Mouse (Mus musculus) heart, postnatal 10 days (tissue): ENCODE data around the gene Grhpr. TPM values are rescaled to one million over a fixed set of nuclear protein-coding genes. Genes with fewer than 3 reads are reported as not detected.
"Not testable (repeated sequence)": the region's sequence is repeated elsewhere in the genome, so short reads cannot be mapped to it uniquely, and the experiment has no call there.

Experiments used
- DNase-seq, 2 experiments: peaks; one replicate each; pipeline ENCODE4 v3.0.0; 2021
- intact Hi-C: fragments of 180-260 bp; cut with DNase I; formaldehyde crosslinking; loops from one replicate; pipeline ENCODE4 v1.15.1; 2025
- total RNA-seq, 2 experiments: library from RNA; stranded (reverse); gene quantifications; 2 replicates each; pipeline ENCODE4 v1.2.3; 2021

Gene Grhpr
- total RNA-seq, result 10 to 100 TPM; 43.0 to 47.7 TPM

DNA sequence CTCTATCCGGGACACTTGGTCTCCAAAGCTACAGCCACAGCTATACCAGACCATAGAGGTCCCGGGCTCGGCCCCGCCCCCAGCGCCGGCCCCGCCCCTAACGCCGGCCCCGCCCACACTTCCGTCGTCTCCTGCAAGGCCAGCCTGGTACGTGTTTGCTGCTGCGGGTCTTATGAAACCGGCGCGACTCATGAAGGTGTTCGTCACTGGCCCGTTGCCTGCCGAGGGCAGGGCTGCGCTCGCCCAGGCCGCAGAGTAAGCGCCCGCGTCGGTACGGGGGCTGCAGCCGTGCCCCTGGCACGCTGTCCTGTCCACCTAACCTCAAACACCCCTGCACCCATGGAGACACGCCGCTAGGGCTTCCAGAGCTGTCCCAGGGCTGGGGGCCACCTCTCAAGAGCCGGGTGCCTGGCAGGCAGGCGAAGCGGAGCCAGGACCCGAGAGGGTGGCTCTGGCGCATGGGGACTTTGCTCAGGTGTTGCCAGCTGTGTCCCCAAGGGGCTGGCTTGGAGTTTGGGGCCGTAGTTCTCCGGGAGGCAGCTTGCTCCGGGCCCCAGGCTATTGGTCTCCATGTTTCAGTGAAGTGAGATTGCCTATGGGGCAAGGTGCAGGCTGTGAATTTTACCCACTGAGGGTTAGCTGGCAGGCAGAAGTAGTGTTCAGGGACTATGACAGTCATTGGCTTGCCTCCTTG, at the start of gene Grhpr:
Grhpr (plus strand) TSS at position 116 of the 694 bp plus-strand sequence.
- intact Hi-C loops, result no loop called here
- DNase-seq, result peak; percentile 87 to 89

DNA sequence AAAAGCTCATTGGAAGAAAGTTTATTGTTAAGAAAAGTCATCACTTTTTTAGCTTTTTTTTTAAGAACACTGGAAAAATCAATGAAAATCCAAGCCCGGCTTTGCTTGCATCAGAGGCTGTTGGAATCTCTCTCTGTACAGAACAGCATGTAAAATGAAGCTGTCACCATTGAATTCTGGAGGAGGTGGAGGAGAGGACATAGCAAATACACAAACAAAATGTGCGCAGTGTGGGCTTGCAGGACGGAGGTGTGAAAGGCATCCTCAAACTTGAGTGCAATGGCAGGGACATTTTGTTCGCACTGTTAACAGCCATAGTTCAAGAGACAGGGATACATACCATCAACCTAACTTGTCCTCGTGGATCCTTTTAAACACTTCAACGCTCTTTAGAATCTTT, 49.5 kb upstream of the Grhpr start:
- intact Hi-C loops, result no loop called here
- DNase-seq, result no peak

DNA sequence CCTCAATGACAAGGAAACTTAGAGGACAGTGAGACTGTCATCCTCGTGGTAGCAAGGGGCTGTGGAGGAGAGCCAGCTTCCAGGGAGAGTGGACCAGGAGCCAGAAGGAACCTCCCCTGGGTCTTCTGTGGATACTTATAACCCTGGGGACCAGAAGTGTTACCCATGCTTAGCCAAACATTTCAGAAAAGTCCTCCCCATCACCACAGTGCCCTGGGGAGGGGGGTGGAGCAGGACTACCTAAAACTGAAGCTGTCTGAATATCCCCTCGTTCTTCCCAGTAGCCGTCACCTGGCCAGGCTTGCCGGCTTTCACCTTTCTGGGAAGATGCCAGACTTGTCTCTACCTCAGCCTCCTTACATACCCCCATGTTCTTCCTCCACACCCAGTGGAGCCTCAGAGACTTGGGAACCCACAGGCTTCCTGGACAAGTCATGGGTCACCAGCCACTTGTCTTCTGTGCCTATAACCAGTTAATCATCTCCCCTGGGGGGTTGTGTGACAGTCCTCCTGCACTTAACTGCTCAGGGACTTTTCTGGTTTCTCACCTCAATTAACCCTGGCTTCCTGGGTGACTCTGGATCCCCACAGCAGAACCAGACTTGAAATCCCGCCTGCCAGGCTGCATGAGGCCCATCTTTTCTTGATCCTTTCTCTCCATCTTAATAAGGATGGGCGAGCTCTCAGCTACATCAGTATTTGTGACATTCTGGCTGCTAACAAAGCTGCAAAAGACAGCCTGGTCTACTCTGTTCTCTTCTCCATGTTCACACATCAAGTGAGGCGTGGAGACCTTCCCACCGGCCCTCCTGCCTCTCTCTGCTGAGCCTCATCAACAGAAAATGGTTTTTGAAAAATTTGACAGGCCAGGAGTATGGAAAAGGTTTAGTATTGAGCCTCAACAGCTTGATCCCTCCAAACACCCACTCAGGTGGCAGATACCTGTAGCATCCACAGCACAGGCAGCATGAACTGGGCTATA, 42.5 kb upstream of the Grhpr start:
- intact Hi-C loops, result no loop called here

DNA sequence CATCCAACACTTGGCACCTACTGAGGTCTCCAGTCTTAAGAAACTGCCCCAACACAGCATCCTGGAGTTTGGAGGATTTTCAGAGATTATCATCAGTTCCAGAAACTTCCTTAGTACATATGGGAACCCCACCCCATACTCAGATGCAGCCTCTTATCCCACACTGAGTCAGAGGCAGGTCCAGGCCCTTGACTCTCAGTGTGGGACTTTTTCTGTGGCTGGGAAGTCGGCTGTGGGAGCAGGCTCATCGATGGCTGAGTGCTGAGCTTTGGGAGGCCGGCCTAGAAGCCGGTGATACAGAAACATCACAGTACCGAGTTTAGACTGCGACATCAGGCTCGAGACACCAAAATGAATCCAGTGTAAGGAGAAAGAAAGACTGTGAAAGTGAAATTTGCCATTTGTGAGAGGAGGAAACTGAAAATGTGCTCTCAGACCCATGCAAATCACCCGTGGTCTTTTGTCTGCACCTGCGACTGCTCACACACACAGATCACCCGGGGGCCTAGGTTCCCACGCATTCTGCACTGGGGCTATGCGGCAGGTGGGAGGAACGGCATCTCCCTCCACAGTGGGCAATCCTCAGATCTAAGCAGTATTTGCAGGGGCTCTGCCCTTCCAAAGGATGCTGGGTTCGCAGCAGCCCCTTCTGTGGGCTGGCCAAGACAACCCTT, 41.5 kb upstream of the Grhpr start:
- intact Hi-C loops, result no loop called here
- no peak for DNase-seq

More for the DNA sequence above, 42.5 kb upstream of the Grhpr start:
- no peak for DNase-seq

DNA sequence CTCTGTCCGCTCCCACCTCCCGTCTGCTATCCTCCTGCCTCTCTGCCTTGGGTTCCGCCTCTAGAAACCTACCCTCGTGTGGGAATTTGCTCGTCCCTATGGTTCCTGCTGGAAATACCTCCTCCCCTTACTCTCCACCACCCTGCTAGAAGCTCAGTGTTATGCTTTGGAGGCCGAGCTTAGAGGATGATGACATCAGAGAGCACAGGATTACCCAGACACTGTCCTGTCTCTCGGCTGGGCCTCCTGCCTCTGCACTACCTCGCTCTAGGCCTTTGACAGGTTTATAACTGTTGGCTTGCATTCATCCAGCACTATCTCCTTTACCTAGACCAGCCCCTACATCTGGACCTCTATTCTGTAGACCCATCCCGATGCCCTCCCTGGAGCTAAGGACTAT, 40.9 kb upstream of the Grhpr start:
- intact Hi-C loops, result no loop called here
- no peak for DNase-seq

DNA sequence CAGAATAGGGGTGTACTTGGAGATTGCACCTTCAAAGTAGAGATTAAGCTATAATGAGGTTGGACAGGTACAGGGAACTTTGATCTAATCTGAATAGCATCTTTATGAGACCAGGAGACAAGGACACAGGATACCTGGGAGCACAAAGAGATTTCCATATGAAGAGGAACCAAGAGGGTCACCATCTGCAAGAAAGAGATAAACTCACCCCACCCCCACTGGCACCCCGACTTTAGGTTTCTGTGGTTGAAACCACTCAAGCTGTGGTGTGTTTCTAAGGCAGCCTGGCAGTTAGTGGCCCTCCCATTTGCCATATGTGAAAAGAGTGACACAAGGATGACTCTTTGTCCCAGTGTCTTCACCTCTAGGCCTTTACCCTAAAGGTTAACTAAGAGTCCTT, 39.0 kb upstream of the Grhpr start:
- DNase-seq, result no peak
- intact Hi-C loops, result no loop called here

DNA sequence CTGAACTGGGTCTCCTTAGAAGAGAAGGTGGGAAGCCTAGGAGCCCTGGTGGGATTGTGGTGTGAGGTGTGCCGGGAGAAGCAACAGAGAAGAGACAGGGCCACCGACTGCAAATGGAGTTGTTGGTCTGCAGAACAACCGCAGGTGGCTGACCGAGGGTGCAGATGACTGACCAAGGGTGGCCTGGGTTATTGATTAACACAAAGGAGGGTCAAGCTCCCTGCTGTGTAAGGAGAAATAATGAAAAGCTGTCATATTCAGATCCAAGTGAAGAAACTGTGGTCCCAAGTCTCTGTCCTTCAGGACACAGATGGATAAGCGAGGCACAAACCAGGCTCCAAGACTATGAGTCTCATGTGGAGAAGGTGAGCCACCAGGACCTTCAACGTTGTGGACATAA, 37.7 kb upstream of the Grhpr start:
- intact Hi-C loops, result no loop called here
- no peak for DNase-seq

DNA sequence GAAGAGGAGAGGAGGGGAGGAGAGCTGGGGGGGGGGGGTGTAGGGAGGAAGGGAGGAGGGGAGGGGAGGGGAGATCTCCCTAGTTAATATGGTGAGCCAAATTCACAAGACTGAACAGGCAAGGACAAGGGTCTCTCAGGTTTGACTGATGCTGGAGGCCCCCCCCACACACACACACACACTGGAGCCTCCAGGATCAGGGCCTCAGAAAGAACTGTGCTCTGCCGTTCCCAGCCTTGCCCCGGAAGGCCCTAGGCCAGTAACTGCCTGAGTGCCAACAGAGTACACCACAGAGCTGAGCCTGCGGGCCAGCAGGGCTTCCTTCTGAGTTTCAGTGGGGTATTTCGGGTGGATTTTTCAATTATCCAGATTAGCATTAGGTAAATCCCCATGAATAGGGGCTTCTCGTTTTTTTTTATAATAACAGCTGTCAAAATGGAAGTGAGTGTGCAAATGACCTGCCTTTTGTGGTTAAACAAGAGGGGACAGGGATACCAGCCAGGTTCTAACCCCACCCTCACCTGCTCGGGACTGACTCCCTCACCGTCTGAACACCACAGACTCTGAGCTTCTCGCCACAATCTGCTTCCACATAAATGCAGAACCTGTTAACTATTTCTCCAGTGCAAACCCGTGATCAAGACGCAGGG, 36.6 kb upstream of the Grhpr start:
- no peak for DNase-seq
- intact Hi-C loops, result no loop called here

DNA sequence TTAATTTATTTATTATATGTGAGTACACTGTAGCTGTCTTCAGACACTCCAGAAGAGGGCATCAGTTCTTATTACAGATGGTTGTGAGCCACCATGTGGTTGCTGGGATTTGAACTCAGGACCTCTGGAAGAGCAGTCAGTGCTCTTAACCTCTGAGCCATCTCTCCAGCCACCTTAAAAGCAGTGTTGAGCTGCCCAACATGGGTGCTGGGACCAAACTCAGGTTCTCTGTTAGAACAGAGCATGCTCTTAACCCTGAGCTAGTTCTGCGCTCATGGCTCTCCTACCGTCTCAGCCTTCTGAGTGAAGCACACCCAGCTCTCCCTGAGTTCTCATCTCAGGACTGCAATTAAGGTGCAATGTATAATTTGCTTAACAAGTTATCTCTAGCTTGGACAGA, 35.1 kb upstream of the Grhpr start:
- DNase-seq, intact Hi-C loops: not testable (repeated sequence)

DNA sequence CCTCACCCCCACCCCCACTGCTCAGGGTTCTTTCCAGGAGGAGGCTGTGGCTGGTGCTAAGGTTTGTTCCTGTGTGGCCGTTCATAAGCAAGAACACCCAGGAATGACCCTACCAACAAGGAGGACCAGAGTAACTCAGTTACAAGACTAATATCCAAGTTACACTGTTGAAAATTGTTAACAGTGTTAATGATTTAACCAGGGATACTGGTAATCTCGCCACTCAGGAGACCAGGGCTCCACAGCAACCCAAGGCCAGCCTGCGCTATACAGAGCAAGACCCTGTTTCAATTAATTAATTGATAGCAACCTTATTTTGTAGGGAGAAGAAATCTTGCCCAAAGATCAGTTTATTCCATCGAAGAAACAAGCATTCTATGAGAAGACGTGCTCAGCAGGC, 33.7 kb upstream of the Grhpr start:
- intact Hi-C loops, result no loop called here
- no peak for DNase-seq

DNA sequence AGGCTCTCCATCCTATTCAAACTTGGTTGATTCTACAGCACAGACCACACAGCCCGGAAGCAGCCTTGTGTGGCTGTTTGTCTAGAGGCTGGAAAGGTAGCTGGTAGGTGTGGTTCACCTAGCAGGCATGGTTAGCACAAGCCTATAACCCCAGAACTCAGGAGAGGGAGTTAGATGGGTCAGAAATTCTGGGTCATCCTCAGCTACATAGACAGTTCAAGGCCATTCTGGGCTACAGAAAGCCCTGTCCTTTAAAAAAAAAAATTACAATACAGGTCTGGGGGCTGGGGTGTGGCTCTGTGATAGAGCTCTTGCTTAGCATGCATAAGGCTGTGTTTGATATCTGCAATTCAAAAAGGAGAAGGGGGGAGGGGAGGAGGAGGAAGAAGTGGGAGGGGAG, 32.9 kb upstream of the Grhpr start:
- DNase-seq, result no peak
- intact Hi-C loops, result no loop called here

DNA sequence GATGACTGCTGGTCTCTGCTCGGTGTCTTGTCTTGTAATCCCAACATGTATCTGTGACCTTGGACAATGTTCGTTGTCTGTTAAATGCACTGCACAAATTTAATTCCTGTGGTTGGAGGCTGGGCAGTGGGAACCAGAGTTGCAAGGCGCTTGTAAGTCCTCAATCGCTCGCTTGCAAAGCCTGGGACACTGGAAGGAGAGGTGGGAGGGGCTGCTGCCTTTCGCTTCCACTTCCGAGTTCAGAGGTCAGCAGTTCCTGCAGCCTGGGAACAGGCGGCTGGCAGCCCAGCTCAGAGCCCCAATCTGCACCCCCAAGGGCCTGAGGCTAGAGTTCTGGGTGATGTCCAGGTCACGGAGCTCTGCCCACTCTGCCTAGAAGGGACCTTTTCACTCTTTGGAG, 28.2 kb upstream of the Grhpr start:
- intact Hi-C loops, result no loop called here

DNA sequence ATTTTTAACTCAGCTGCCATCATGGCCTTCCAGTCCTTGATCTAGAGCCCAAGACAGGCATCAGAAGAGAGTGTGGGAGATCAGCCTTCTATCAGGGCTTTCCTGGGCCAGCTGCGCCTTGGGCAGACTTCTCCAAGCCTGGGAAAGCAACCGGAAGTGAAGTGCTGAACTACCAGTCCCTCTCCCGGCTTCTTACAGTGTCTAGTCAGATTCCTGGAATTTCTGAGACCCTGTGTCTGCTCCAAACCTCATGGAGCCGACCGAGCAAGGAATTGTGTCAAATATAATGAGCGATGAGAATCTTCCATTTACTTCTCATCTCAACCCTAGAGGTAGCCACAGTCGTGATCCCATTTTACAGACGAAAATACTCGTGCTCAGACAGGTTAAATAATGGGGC, 22.4 kb upstream of the Grhpr start:
- DNase-seq, result no peak
- intact Hi-C loops, result no loop called here

More for the DNA sequence above, 28.2 kb upstream of the Grhpr start:
- no peak for DNase-seq

DNA sequence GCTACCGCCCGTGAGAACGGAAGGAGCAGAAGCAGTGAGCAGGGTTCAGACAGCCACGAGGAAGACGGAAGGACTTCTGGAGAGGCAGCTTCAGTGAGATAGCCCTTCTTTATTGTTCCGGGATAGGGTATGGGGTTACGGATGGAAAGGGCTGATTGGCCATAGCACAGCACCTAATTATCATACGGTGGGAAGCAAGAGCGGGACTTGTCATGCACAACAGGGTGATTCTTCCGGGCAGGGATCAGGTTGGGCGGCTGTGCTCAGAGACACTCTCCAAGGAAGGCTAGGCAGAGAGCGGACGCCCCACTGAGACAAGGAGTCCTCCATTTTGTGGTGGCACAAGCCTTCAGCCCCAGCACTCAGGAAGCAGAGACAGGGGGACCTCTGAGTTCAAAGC, 22.0 kb upstream of the Grhpr start:
- no peak for DNase-seq
- intact Hi-C loops, result no loop called here

DNA sequence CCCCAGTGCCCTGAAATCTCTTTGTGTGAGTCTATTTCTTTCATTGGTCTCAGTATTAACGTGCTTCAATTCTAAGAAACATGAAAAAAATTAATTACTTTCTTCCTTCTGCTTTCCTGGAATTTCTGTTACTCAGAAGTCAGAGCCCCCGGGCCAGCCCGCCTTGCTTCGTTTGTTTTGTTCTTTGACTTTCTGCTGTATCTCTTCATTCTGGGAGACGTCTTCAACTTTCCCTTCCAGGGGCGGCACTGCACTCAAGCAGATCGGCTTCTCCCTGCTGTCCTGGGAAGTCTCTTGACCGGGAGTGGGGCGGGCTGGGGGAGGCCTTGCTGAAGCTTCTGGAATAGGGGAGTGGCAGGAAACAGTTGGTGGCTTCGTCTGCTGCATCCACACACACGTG, 18.0 kb upstream of the Grhpr start:
- intact Hi-C loops, result no loop called here
- DNase-seq, result no peak

DNA sequence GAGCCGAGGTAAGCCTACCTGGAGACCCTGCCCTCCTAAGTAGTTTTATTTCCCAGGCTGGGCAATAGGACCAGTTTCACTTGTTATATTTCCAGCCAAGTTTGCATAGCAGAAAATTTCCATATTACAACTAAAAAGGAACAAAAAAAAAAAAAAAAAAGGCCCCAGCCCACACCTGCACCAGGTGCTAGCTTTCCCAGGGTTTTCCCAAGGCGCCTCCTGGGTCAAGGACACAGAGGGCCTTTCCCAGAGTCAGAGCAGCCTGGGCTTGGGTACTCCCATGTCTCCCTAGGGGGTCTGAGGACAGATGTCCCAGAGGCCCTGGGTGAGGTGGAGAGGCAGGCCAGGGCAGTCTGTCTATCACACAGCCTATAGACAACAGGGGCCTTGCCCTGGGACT, 16.0 kb upstream of the Grhpr start:
- intact Hi-C loops, result no loop called here
- DNase-seq, result no peak

DNA sequence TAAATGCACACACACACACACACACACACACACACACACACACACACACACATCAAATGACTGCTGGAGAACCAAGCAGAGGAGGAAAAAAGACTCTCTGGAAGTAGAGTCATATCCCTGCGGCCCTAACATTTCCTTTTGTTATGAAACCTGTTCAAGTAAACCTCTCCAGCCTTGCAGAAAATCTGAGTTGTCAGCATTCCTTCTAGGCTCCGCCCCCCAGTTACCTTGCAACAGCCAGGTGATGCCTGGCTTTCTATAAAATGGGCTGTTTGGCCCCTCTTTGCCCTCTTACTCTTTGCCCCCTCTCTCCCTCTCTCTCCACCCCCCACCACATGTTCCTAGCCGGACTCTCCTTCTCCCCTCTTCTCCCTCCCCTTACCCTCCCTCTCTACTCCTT, 15.5 kb upstream of the Grhpr start:
- intact Hi-C loops, result no loop called here
- DNase-seq, result no peak

DNA sequence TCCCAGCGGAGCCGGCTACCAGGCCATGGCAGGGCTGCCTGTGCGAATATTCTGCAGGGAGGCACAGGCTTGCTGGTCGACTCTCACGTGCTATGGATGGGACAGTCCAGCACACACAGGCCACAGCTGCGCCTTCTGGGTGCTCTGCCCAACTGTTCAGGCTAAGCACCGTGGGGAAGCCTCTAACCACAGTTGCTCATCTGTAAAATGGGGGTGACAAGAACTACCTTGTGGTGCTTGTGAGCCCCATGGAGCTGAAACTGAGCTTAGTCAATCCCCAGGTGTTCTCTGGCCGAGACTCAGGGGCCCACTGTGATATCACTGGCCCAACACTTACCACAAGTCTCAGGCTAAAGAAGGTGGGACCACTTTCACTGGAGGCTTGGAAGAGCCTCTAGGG, 13.8 kb upstream of the Grhpr start:
- intact Hi-C loops, result no loop called here
- DNase-seq, result no peak

DNA sequence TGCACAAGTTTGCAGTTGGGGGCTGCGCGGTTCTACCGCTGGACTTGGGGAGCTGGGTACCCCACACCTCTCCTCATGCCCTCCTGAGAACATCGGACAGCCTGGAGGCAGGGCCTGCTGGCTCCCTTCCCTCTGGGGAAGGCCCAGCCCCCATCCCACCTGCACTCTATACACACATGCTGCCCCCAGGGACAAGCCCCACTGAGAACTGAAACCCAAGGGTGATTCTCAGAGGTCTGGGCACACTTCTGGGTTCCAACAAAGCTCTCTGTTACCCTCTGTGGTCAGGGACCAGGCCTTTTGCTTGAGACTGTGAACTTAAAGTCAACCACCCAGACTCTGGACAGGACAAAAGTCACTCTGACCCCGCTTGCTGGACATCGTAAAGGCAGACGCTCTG, 11.1 kb upstream of the Grhpr start:
- DNase-seq, result no peak
- intact Hi-C loops, result loop anchor here (5.0 kb wide), 1 partner anchor 127 kb away; no protein-coding TSS in a partner anchor

DNA sequence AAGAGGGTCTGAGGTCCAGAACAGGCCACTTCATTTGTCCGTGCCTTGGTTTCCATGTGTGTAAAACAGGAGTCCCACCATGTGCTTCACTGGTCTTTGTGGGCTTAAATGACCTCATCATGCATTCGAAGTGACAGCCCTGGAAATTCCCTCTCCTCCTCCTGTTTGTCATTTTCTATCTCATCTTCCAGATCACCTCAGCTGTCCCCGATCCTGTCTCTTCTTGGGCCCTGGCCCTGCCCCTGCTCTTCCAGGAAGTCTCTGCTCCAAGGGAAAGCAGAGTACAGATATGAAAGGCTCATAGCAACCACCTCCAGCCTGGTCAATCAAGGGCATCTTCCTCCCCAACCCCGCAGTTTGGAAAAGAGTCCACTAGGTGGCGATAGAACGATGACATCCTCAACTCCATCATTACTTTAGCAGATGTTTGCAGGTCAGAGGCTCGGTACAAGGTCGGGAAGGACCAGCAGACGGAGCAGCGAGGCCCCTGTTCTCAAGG, 10.5 kb upstream of the Grhpr start:
- intact Hi-C loops, result loop anchor here (5.0 kb wide), 1 partner anchor 127 kb away; no protein-coding TSS in a partner anchor
- DNase-seq, result peak; percentile 57 to 76

DNA sequence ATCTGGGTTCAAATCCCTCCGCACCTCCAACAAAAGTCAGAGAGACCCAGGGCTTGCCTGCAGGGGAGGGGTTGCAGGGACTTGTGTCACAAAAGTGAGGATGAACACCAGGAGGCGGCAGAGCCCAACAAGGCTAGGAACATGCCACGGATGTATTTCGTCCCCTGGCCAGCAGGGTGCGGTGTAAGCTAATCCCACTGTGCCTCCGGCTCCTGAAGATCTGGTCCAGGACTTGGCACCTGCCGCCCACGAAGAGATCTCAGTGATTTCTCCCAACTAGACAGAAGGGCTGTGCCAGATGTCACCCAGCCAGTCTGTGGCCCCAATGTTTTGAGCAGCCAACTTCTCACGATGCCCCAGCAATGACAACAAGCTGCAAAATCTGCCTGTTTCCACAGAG, 7.7 kb upstream of the Grhpr start:
- intact Hi-C loops, result loop anchor here (2.0 to 5.0 kb wide), 2 partner anchors 37 to 124 kb away; no protein-coding TSS in a partner anchor
- DNase-seq, result peak; percentile 90 to 95
